Mouse (Mus musculus) small intestine, adult 2 months (tissue): ENCODE results near the gene Robo4.

Source experiments
- CTCF ChIP-seq: fragments of 200-500 bp; IDR thresholded peaks from 2 replicates; pipeline ENCODE4 v1.5.1; 2012; ENCODE audit warnings: low read depth, mild to moderate bottlenecking, control low read depth, inconsistent platforms, low read length, moderate library complexity, mixed read lengths; ENCODE audit not compliant: insufficient replicate concordance, insufficient read length; ENCODE audit errors: extremely low read depth
- POLR2A ChIP-seq: fragments of 200-500 bp; IDR thresholded peaks from 2 replicates; pipeline ENCODE4 v1.6.1; 2012; ENCODE audit warnings: low read depth, mild to moderate bottlenecking, control low read depth, inconsistent platforms, low read length, moderate library complexity

DNA sequence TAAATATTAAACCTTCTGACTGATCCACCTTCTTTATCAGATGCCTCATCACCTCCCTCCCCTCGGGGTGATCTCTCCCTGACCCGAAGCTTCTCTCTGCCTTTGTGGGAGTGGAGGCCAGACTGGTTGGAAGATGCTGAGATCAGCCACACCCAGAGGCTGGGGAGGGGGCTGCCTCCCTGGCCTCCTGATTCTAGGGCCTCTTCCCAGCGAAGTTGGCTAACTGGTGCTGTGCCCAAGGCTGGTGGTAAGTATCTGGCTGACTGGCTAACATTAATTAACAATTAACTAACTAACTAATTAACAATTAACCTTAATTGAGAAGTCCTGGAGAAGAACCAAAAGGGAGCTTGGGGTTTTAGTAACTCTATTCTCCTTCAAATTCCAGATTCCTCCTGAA lies 11.3 kb downstream of the Robo4 start:
- TF ChIP-seq CTCF: no peak
- no peak for TF ChIP-seq POLR2A
